Mouse (Mus musculus): ENCODE data around the gene 1700016D06Rik. TPM values are rescaled to one million over a fixed set of nuclear protein-coding genes. Genes with fewer than 3 reads are reported as not detected.

The 1700016D06Rik gene
- total and polyA plus RNA-seq, 3 experiments = not detected

DNA sequence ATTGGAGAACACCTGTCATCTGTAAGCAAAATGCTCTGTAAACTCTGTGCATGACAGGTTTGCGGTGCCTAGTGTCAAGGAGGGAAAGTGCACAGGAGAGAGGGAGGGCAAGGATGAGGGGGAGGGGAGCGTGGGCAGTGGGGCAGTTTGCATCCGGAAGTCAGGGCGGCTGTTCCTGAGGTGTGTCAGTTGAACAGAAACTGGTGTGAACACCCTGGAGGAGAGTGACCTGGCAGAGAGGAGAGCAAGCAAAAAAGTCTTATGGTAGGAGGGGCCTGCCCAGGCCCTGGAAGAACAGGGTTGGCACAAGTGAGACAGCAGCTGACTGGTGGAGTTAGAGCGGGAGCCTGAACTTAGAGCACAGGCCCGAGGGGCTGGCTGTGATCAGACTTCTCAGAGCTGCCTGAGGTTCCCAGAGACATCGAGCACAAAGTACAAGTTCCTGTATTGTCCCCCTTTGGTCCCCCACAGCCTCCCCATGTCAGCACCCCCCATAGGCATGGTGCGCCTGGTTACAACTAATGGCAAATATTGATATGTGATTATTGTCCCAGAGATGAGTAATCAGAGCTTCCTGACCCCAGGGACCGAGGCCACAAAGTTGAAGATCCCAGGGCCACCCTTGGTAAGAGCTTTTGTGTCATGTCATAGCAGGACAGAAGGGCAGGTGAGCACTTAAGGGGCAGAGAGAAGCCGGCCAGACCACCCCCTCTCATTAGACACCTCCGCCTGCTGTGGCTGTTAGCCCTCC, 46.2 kb upstream of the 1700016D06Rik start:
- no peak for DNase-seq (ENCODE audit: low read depth, low spot score)
- Histone ChIP-seq H3K4me3 (ENCODE audit: control insufficient read depth in 1 of 2, insufficient read depth in 1 of 2, low read depth in 2 of 2, low read length in 2 of 2) (no peak overlapping the region), H3K27ac (ENCODE audit: control insufficient read depth, low read depth, low read length) (no peak overlapping the region), H3K4me1 (ENCODE audit: control insufficient read depth in 1 of 2, insufficient read depth in 2 of 2, low read length in 2 of 2) (no peaks in the 10 kb centered on the region), H3K36me3 (ENCODE audit: control insufficient read depth in 1 of 2, insufficient read depth in 2 of 2, low read length in 2 of 2) (no peaks in the 10 kb centered on the region), H3K9ac (ENCODE audit: control insufficient read depth, low read depth, low read length, poor library complexity, severe bottlenecking) (no peak overlapping the region), H3K9me3 (replicated peaks; ENCODE audit: insufficient read depth, low read length) (no peaks in the 10 kb centered on the region), H3K27me3 (ENCODE audit: control insufficient read depth in 1 of 2, insufficient read depth in 2 of 2, low read length in 2 of 2) (peaks cover 0 to 1% of the 10 kb centered on the region in 2 experiments; a peak in 2 of 4 replicates), H3K79me2 (ENCODE audit: control insufficient read depth, insufficient read depth, low read length, poor library complexity) (no peaks in the 10 kb centered on the region)
- TF ChIP-seq ZMIZ1 (IDR thresholded peaks at IDR 0.05; ENCODE audit: low read depth, low read length) (no peak), JUND (IDR thresholded peaks at IDR 0.05; ENCODE audit: low read depth, low read length) (no peak), MXI1 (IDR thresholded peaks at IDR 0.05; ENCODE audit: low read depth, low read length) (no peak), NELFE (IDR thresholded peaks at IDR 0.05; ENCODE audit: low read depth, low read length) (no peak), RAD21 (IDR thresholded peaks at IDR 0.05; ENCODE audit: low read depth, low read length) (no peak), MAX (IDR thresholded peaks at IDR 0.05; ENCODE audit: low read length) (no peak)

DNA sequence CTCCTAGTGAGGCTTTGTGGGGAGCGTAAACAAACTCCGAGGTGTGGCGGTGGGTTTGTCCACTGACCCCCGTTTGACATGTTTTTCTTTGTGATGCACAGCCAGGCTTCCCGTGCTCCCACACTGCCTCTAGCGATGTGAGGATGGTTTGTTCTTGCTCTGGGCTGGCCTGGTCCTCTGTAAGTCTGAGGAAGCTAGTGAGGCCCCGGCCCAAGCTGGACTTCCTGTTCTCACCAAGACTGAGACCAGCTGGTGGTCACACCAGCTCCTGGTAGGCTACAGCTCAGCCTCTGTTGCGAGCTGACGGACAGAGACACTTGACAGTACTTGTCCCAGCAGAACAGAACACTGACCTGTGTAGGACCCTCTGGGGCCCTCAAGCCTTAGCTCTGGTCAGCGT, 42.7 kb upstream of the 1700016D06Rik start:
- Histone ChIP-seq H3K4me3 (ENCODE audit: control insufficient read depth in 1 of 2, insufficient read depth in 1 of 2, low read depth in 2 of 2, low read length in 2 of 2) (no peak overlapping the region), H3K27me3 (ENCODE audit: control insufficient read depth in 1 of 2, insufficient read depth in 2 of 2, low read length in 2 of 2) (peaks cover 0 to 1% of the 10 kb centered on the region in 2 experiments; a peak in 2 of 4 replicates), H3K36me3 (ENCODE audit: control insufficient read depth in 1 of 2, insufficient read depth in 2 of 2, low read length in 2 of 2) (no peaks in the 10 kb centered on the region), H3K79me2 (ENCODE audit: control insufficient read depth, insufficient read depth, low read length, poor library complexity) (no peaks in the 10 kb centered on the region), H3K9me3 (replicated peaks; ENCODE audit: insufficient read depth, low read length) (no peaks in the 10 kb centered on the region), H3K27ac (ENCODE audit: control insufficient read depth, low read depth, low read length) (no peak overlapping the region), H3K4me1 (ENCODE audit: control insufficient read depth in 1 of 2, insufficient read depth in 2 of 2, low read length in 2 of 2) (no peaks in the 10 kb centered on the region), H3K9ac (ENCODE audit: control insufficient read depth, low read depth, low read length, poor library complexity, severe bottlenecking) (no peak overlapping the region)
- no peak for DNase-seq (ENCODE audit: low read depth, low spot score)
- TF ChIP-seq JUND (IDR thresholded peaks at IDR 0.05; ENCODE audit: low read depth, low read length) (no peak), MYB (IDR thresholded peaks at IDR 0.05; ENCODE audit: low read depth, low read length) (no peak), E2F4 (IDR thresholded peaks at IDR 0.05; ENCODE audit: borderline replicate concordance, low read depth, low read length) (no peak), EP300 (IDR thresholded peaks at IDR 0.05; ENCODE audit: low read depth in 1 of 2, low read length in 2 of 2) (no peak), MEF2A (IDR thresholded peaks at IDR 0.05; ENCODE audit: extremely low read depth, insufficient replicate concordance, low read depth, low read length, poor library complexity, severe bottlenecking) (no peak), GATA1 (IDR thresholded peaks at IDR 0.05; ENCODE audit: low read depth, low read length) (no peak), MAZ (IDR thresholded peaks at IDR 0.05; ENCODE audit: low read depth, low read length) (no peak), UBTF (IDR thresholded peaks at IDR 0.05; ENCODE audit: borderline replicate concordance, insufficient read depth, low read depth, low read length) (no peak), USF1 (IDR thresholded peaks at IDR 0.05; ENCODE audit: low read depth, low read length) (no peak)

Data from MEL (cell line).